Mouse (Mus musculus): ENCODE results near the gene Cacna1c.

GRCm38 (mm10) chr6:118802286-118802685, 393.9 kb downstream of the Cacna1c start:
- no peak for TF ChIP-seq CTCF (IDR thresholded peaks at IDR 0.05)
- TF ChIP-seq EP300 (IDR thresholded peaks at IDR 0.05), result no peak

Measured in lung, postnatal 0 days (tissue).